Mouse (Mus musculus): ENCODE measurements at regions not wholly inside any gene's neighbourhood (a gene's known extent, or its start where the extent isn't known, plus 50 kb on each side); places are given as distances from the start of the nearest gene placed in this dataset.
A peak's percentile ranks its signal among the peaks of the same experiment; 100 is the strongest.

DNA sequence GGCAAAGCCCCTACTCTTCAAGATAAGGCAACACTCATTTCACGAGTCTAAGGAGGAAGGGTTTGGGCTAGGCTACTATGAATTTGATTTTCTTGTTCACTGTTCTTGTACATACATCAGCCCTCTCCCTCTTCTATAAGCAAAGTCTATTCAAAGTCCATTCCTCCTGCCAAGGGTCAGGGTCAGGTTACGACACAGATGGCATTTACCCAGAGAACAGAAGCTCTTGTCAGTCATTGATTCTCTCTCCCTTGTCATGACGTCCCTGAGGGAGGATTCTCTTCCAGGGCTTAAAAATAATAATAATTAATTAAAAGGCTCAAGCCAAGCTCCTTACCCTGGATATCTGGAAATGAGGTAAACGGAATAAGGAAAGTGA is 222.7 kb downstream of the Rchy1 start:
- ATAC-seq (replicated peaks; ENCODE audit: low FRiP score) = peak; percentile 42
- H3K4me1 ChIP-seq = 0 out of 2 replicates have a peak, but pooled peaks cover 6% of the 10 kb centered on the region
- no peak overlapping the region for H3K4me3 ChIP-seq (replicated peaks)
- peak overlapping the region; percentile 45; the same call in 1 of the 2 replicates for H3K27ac ChIP-seq
- H3K27me3 ChIP-seq = no peaks in the 10 kb centered on the region
- no peaks in the 10 kb centered on the region for H3K36me3 ChIP-seq
- H3K9ac ChIP-seq = no peak overlapping the region
- no peaks in the 10 kb centered on the region for H3K9me3 ChIP-seq (replicated peaks)
- 30% methylated on average over 4 of the region's 4 CpGs for WGBS
- 0 out of 2 replicates have a peak overlapping the region, but pooled peaks have one; percentile 5 for H3K4me2 ChIP-seq

DNA sequence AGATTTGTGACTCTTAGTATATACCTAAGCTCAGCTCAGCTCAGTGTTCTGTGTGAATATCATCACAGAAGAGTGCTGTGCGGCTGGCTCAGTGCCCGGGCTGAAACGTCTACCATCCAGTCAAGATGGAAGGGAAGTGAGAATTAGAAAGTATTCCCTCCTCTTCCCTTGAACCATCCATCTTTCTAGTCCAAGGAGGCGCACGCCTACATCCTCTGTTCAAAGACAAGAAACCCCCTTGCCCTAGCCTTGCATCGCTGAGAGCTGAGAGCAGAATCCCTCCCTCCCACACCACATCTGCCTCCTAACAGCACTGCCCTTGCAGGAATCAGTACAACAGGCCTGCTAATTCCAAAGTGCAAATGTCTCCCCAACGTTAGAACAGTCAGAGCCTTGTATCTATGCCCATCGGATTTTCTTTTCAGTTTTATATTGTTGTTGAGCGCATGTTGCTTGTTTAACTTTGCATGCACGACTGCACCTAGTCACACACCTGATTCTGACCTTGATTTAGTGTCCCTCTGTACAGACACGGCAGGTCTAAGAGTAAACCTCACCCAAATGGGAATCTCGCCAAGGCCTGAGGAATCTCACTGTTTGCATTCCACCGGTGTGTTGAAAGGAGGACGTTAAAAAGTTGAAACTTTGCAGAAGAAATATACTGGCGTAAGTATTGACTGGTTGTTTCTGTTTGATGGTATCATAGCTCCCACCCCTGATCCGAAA is 222.2 kb downstream of the Parm1 start:
- WGBS = 24% methylated on average over 16 of the region's 16 CpGs
- Histone ChIP-seq H3K27ac (peak overlapping the region; percentile 45; the same call in 1 of the 2 replicates), H3K9me3 (replicated peaks) (no peaks in the 10 kb centered on the region), H3K27me3 (no peaks in the 10 kb centered on the region), H3K36me3 (no peaks in the 10 kb centered on the region), H3K4me3 (replicated peaks) (no peak overlapping the region), H3K4me1 (0 out of 2 replicates have a peak, but pooled peaks cover 6% of the 10 kb centered on the region), H3K9ac (no peak overlapping the region), H3K4me2 (0 out of 2 replicates have a peak overlapping the region, but pooled peaks have one; percentile 5)
- peak; percentile 69; the same call in 1 of the 2 replicates for ATAC-seq (replicated peaks; ENCODE audit: low FRiP score)

DNA sequence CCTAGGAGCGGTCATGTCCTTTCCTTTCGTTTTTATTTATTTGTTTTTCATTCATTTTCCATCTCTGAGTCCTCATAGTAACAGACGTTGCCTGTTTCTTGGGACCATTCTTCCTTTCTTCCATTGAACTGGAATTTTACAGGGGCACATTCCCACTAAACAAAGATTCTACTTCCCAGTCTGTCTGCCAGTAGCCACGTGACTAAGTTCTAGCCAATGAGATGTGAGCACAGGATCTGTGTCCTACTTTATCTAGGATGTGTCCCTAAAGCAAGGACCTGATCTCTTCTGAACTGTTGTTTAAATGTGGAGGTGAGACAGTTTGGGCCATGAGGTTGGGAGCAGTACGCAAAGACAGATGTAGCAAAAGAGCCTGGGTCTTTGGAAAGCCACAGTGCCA is 214.6 kb downstream of the Parm1 start:
- no peak overlapping the region for H3K4me3 ChIP-seq (replicated peaks)
- no peak overlapping the region for H3K4me2 ChIP-seq
- 85% methylated on average over 5 of the region's 5 CpGs for WGBS
- no peaks in the 10 kb centered on the region for H3K36me3 ChIP-seq
- no peaks in the 10 kb centered on the region for H3K9me3 ChIP-seq (replicated peaks)
- ATAC-seq (replicated peaks; ENCODE audit: low FRiP score) = no peak
- no peaks in the 10 kb centered on the region for H3K27me3 ChIP-seq
- H3K27ac ChIP-seq = no peak overlapping the region
- H3K4me1 ChIP-seq = 0 out of 2 replicates have a peak, but pooled peaks cover 5% of the 10 kb centered on the region
- no peak overlapping the region for H3K9ac ChIP-seq

DNA sequence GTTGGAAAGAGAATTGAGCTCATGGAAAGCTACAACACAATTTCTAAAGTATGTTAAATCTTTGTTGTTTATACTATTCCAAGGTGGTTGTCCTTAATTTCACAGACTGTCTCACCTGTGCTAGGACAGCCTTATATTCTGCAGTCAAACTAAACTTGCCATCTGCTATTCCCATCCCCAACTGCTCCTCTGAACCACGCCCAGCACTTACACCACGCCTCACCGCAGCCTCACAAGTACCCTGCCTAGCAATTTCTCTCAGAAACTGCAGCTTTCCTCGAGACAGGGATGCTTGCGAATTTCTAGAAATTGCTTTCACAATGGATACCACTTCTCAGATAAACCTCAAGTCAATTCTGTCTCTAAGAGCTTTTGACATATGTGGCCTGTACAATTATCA is 213.7 kb downstream of the Parm1 start:
- H3K27ac ChIP-seq = no peak overlapping the region
- ATAC-seq (replicated peaks; ENCODE audit: low FRiP score) = no peak
- H3K27me3 ChIP-seq = no peaks in the 10 kb centered on the region
- no peak overlapping the region for H3K9ac ChIP-seq
- H3K9me3 ChIP-seq (replicated peaks) = no peaks in the 10 kb centered on the region
- H3K4me2 ChIP-seq = no peak overlapping the region
- 0 out of 2 replicates have a peak, but pooled peaks cover 9% of the 10 kb centered on the region for H3K4me1 ChIP-seq
- WGBS = 70% methylated on average over 5 of the region's 5 CpGs
- H3K4me3 ChIP-seq (replicated peaks) = no peak overlapping the region
- no peaks in the 10 kb centered on the region for H3K36me3 ChIP-seq

DNA sequence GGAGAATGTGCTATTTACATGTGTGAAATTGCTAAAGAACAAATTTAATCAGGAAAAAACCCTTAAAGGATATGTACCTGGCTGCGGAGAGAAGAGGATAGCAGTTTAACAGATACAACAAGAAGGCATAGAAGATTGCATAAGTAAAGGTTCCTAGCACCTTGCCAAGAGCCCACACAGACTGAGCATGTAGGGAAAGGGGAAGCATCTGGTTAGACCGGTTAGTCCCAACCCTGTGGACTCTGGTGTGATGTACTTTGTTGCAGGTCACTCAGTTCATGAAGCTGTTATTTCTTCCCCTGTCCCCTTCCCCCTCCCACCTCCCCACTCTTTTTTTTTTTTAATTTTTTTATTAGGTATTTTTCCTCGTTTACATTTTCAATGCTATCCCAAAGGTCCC is 212.5 kb downstream of the Parm1 start:
- 0 out of 2 replicates have a peak, but pooled peaks have one; percentile 55 for ATAC-seq (replicated peaks; ENCODE audit: low FRiP score)
- Histone ChIP-seq H3K36me3 (no peaks in the 10 kb centered on the region), H3K4me2 (no peak overlapping the region), H3K9me3 (replicated peaks) (no peaks in the 10 kb centered on the region), H3K4me1 (peaks cover 9% of the 10 kb centered on the region; the same call in 1 of the 2 replicates), H3K27ac (no peak overlapping the region), H3K4me3 (replicated peaks) (no peak overlapping the region), H3K9ac (no peak overlapping the region), H3K27me3 (no peaks in the 10 kb centered on the region)
- WGBS = 56% methylated on average over 3 of the region's 3 CpGs

DNA sequence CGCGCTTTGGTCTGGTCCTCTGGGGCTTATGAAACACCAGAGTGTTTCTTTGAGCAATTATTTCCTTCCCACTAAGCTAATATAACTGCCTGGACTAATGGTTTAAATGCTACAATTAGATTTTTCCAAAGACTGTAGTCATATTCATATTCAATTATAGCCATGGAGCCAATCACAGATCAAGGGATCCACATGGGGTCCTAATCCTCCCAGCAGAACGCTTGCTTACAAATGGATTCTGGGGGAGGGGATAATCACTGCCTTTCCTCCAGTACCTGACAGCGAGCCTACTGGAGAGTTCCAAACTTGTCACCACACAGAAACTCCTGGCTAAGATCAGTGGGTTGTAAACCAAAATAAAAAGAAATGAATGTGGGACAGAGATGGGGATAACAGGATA is 212.0 kb downstream of the Parm1 start:
- no peak overlapping the region for H3K4me2 ChIP-seq
- no peaks in the 10 kb centered on the region for H3K27me3 ChIP-seq
- H3K27ac ChIP-seq = no peak overlapping the region
- peaks cover 9% of the 10 kb centered on the region; the same call in 1 of the 2 replicates for H3K4me1 ChIP-seq
- WGBS = 66% methylated on average over 4 of the region's 4 CpGs
- no peak for ATAC-seq (replicated peaks; ENCODE audit: low FRiP score)
- H3K9ac ChIP-seq = no peak overlapping the region
- H3K4me3 ChIP-seq (replicated peaks) = no peak overlapping the region
- H3K36me3 ChIP-seq = no peaks in the 10 kb centered on the region
- no peaks in the 10 kb centered on the region for H3K9me3 ChIP-seq (replicated peaks)

DNA sequence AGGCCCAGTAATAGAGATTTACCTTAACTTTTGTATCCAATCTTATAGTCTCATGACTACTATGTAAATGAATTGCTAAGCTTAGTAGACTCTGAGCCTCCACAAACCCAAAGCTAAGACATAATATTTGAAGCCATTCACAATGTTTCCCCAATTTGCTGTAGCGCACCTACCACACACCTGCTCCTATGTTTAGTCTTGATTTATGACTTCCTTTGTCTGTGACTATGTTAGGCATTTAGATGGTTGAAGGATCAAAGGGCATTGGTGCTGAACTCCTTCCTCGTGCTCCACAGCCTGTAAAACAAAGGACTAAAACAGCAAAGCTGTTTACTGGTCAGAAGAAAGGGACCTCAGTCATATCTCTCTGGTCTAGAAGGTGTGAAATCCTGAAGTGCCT is 210.0 kb downstream of the Parm1 start:
- no peak overlapping the region for H3K27ac ChIP-seq
- no peaks in the 10 kb centered on the region for H3K9me3 ChIP-seq (replicated peaks)
- no peak overlapping the region for H3K4me3 ChIP-seq (replicated peaks)
- 15% methylated on average over 2 of the region's 2 CpGs for WGBS
- no peak overlapping the region for H3K9ac ChIP-seq
- peaks cover 9% of the 10 kb centered on the region; the same call in 1 of the 2 replicates for H3K4me1 ChIP-seq
- ATAC-seq (replicated peaks; ENCODE audit: low FRiP score) = peak; percentile 78; the same call in 1 of the 2 replicates
- no peak overlapping the region for H3K4me2 ChIP-seq
- no peaks in the 10 kb centered on the region for H3K36me3 ChIP-seq
- H3K27me3 ChIP-seq = no peaks in the 10 kb centered on the region

DNA sequence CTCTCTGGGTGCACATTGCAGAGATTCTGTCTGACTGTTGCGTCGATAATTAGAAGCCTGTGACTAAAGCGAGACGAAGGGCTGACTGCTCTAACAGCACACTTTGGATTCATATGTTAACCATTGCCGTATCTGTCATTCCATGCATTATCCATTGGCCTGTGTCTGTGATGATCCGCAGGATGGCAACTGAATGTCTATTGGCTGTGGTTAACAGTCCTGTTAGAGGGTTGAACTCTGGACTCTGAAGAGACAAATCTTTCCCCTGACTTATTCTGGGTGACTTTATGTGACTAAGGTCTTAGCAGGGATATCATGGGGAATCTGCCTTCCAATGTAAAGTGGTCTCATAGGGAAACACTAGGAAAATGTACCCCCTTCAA is 208.7 kb downstream of the Parm1 start:
- H3K27me3 ChIP-seq = no peaks in the 10 kb centered on the region

DNA sequence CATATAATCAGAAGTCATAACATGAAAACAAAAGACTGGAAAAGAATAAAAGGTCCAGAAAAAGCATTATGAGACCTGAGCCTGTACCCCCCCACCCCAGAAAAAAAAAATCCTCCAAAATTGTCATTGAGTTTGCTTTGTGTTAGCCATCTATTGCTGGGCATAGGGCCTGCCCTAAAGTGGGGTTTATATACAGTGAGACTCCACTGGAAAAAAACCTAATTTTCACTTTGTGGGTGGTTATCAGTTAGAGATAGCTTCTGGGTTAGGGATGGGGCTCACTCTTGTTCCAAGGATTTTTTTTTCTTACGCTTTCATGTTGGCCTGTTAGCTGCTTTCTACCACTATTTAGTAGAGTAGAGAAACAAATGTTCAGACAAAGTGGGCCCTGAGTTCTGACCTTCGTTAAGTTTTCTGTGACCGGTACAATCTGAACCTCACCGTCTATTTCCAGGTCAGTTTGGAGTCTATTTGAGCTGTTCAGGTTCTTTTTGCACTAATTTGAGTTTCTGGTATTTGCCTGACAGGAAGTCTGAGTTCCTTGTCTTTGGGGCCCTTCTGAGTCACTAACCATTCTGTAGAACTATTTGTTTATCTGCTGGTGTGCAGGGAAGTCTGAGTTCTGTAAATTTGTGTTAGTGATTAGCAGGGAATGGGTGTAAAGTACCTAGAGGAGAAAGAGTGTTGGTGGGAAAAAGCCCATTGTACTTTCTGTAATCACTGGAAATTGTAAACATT is 208.1 kb downstream of the Parm1 start:
- Histone ChIP-seq H3K4me3 (replicated peaks) (no peak overlapping the region), H3K9me3 (replicated peaks) (no peaks in the 10 kb centered on the region), H3K36me3 (no peaks in the 10 kb centered on the region), H3K27ac (no peak overlapping the region), H3K27me3 (no peaks in the 10 kb centered on the region), H3K9ac (no peak overlapping the region), H3K4me2 (no peak overlapping the region), H3K4me1 (peaks cover 9% of the 10 kb centered on the region; the same call in 1 of the 2 replicates)
- ATAC-seq (replicated peaks; ENCODE audit: low FRiP score) = no peak
- WGBS = 80% methylated on average over 4 of the region's 4 CpGs

More for the DNA sequence above, 208.7 kb downstream of the Parm1 start:
- Histone ChIP-seq H3K4me3 (replicated peaks) (no peak overlapping the region), H3K9ac (no peak overlapping the region), H3K4me1 (peaks cover 9% of the 10 kb centered on the region; the same call in 1 of the 2 replicates), H3K27ac (no peak overlapping the region), H3K9me3 (replicated peaks) (no peaks in the 10 kb centered on the region), H3K4me2 (no peak overlapping the region), H3K36me3 (no peaks in the 10 kb centered on the region)
- ATAC-seq (replicated peaks; ENCODE audit: low FRiP score) = 0 out of 2 replicates have a peak, but pooled peaks have one; percentile 35
- 79% methylated on average over 6 of the region's 6 CpGs for WGBS

DNA sequence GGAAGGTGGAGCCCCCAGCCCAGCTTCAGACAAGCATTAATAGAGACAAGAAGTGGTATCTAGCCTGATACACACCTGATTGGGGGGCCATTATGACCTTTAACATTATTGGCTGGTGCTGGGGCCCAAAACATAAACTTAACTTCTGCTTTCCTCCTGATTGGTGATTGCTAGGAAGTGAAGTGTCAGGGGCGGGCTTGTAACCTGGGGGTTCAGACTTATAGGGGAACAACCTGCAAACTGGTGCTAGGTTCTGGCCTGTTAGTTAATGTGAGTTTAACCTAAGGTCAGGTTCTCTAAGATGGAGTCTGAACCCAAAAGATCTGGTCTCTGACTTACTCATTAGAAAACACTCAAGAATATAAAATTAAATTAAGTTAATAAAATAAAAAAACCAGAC is 207.5 kb downstream of the Parm1 start:
- Histone ChIP-seq H3K27me3 (no peaks in the 10 kb centered on the region), H3K4me3 (replicated peaks) (no peak overlapping the region), H3K27ac (no peak overlapping the region), H3K9ac (no peak overlapping the region), H3K9me3 (replicated peaks) (no peaks in the 10 kb centered on the region), H3K4me1 (peaks cover 9% of the 10 kb centered on the region; the same call in 1 of the 2 replicates), H3K4me2 (no peak overlapping the region), H3K36me3 (no peaks in the 10 kb centered on the region)
- no peak for ATAC-seq (replicated peaks; ENCODE audit: low FRiP score)
- WGBS = 88% methylated on average over 1 of the region's 1 CpGs

DNA sequence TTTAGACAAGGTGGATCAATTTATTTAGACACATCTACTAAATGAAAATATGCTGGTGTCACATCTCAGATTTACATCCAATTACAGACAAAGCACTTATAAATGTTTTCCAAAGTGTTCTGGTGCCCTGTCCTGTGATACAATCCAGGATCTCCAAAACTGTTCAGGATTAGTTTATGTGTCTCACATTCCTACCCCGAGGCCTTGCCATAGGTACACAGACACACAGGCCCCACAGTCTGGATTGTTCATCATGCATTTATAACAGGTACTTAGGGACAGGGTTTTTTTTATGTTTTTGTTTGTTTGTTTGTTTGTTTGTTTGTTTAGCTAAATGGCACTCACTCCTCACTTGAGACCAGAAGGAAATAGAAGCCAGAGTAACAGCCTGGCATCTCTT is 206.0 kb downstream of the Parm1 start:
- Histone ChIP-seq H3K9me3 (replicated peaks) (no peaks in the 10 kb centered on the region), H3K4me3 (replicated peaks) (no peak overlapping the region), H3K27ac (no peak overlapping the region), H3K4me2 (no peak overlapping the region), H3K4me1 (peaks cover 9% of the 10 kb centered on the region; the same call in 1 of the 2 replicates), H3K9ac (no peak overlapping the region), H3K27me3 (no peaks in the 10 kb centered on the region), H3K36me3 (no peaks in the 10 kb centered on the region)
- WGBS = 74% methylated on average over 1 of the region's 1 CpGs
- no peak for ATAC-seq (replicated peaks; ENCODE audit: low FRiP score)

DNA sequence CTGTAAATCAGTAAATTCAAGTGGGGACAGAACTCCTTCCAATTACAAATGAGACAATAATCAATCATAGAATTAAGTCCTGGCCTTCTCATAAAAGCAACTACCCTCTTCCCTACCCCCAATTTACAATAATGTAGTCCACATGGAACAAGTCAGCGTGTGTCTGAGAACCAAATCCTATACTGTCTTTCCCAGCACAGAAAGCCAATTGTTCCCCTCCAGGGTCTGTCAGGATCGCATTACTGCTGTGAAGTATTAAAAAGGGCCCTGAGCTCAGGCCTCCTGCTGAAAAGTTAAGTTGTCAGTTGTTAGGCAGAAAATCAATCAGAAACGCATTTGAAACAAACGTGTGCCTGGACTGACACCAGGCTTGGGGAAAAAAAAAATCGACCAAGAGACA is 205.6 kb downstream of the Parm1 start:
- Histone ChIP-seq H3K27me3 (no peaks in the 10 kb centered on the region), H3K4me2 (no peak overlapping the region), H3K9ac (no peak overlapping the region), H3K4me3 (replicated peaks) (no peak overlapping the region), H3K36me3 (no peaks in the 10 kb centered on the region), H3K9me3 (replicated peaks) (no peaks in the 10 kb centered on the region), H3K27ac (no peak overlapping the region), H3K4me1 (peaks cover 9% of the 10 kb centered on the region; the same call in 1 of the 2 replicates)
- 36% methylated on average over 5 of the region's 5 CpGs for WGBS
- ATAC-seq (replicated peaks; ENCODE audit: low FRiP score) = no peak

Data from kidney, embryonic 15.5 days (tissue).